Mouse (Mus musculus): ENCODE results near the gene Slc29a1. TPM values are rescaled to one million over a fixed set of nuclear protein-coding genes. Genes with fewer than 3 reads are reported as not detected.

Gene Slc29a1
- polyA plus RNA-seq, 1 experiment from 2014 or later: 154 TPM

DNA sequence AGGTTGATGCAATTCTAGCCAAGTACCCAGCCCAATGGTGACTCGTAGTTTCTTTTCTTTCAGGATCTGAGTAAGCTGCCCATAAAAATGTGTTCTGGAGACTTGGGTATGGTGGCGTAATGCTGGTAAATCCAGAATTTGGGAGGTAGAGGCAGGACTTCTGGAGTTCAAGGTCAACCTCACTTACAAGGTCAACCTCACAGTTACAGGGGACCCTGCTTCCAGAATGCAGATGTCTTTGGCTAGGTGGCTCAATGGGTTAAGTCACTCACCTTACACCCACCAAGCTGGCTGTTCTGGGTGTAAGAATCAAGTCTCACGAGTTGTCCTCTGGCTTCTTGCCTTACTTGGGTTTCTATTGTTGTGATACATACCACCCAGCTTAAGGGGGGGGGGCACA, 17.3 kb upstream of the Slc29a1 start:
- H3K36me3 ChIP-seq (ENCODE audit: control insufficient read depth, insufficient read depth): no peaks in the 10 kb centered on the region
- ATAC-seq (ENCODE audit: low read depth): no peak
- peaks cover 15% of the 10 kb centered on the region for H3K4me1 ChIP-seq (ENCODE audit: control insufficient read depth, low read depth, low read length)
- no peak overlapping the region for H3K9ac ChIP-seq (ENCODE audit: low read depth, low read length)
- no peaks in the 10 kb centered on the region for H3K9me3 ChIP-seq (replicated peaks; ENCODE audit: control insufficient read depth, low read length)
- H3K27me3 ChIP-seq (ENCODE audit: control insufficient read depth, insufficient read depth, low read depth, low read length): no peaks in the 10 kb centered on the region; the same call in 1 of the 2 replicates
- no peak overlapping the region for H3K27ac ChIP-seq (ENCODE audit: low read length)
- no peak overlapping the region for H3K4me3 ChIP-seq (ENCODE audit: low read depth, low read length)
- H3K4me2 ChIP-seq (ENCODE audit: low read depth, low read length): no peak overlapping the region
- 62% methylated on average over 3 of the region's 3 CpGs for WGBS (ENCODE audit: insufficient replicate concordance)

DNA sequence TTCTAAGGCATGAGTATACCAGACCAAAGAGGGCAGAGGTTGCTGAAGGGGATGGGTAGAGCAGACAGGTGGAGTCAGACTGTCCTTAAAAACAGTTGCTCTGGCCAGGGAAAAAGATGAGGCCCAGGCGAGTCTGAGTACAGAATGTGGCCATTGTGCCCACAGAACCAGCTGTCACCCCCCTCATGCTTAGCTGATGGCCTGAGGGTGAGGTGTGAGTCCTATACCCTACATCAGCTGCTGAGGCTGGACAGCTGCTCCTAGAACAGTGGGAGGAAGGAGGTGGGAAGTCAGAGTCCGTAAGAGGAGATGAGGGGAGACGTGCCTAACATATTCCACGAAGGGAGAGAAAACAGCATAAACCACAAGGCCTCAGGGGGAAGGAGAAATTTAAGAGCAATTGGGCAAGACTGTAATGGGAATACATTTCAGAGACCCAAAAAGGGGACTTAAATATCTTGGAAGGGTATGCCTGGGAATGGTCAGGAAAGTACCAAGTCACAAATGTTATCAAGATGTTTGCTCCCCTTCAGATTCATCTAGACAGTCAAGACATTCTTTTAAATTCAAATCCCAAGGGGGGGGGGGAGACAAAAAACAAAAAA, 16.7 kb upstream of the Slc29a1 start:
- H3K27ac ChIP-seq (ENCODE audit: low read length): no peak overlapping the region
- no peak overlapping the region for H3K9ac ChIP-seq (ENCODE audit: low read depth, low read length)
- 53% methylated on average over 4 of the region's 4 CpGs for WGBS (ENCODE audit: insufficient replicate concordance)
- H3K27me3 ChIP-seq (ENCODE audit: control insufficient read depth, insufficient read depth, low read depth, low read length): no peaks in the 10 kb centered on the region; the same call in 1 of the 2 replicates
- no peak overlapping the region for H3K4me2 ChIP-seq (ENCODE audit: low read depth, low read length)
- H3K4me3 ChIP-seq (ENCODE audit: low read depth, low read length): no peak overlapping the region
- ATAC-seq (ENCODE audit: low read depth): no peak
- H3K9me3 ChIP-seq (replicated peaks; ENCODE audit: control insufficient read depth, low read length): no peaks in the 10 kb centered on the region
- H3K4me1 ChIP-seq (ENCODE audit: control insufficient read depth, low read depth, low read length): peaks cover 15% of the 10 kb centered on the region
- H3K36me3 ChIP-seq (ENCODE audit: control insufficient read depth, insufficient read depth): no peaks in the 10 kb centered on the region

DNA sequence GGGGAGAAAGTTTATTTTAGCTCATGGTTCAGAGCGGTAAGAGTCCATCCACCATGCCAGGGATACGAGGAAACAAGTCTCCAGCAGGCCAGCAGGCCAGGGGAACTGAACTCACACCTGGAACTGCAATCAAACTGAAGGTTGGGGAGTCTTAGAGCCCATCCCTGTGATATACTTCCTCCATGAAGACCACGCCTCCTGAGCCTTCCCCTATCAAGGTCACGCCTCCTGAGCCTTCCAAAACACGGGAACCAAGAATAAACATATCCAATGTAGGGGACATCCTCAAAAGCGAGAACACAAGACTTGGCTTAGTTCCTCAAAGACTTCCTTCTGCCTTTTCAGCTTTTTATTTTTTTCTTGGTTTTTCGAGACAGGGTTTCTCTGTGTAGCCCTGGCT, 13.5 kb upstream of the Slc29a1 start:
- WGBS (ENCODE audit: insufficient replicate concordance): 50% methylated on average over 7 of the region's 7 CpGs

DNA sequence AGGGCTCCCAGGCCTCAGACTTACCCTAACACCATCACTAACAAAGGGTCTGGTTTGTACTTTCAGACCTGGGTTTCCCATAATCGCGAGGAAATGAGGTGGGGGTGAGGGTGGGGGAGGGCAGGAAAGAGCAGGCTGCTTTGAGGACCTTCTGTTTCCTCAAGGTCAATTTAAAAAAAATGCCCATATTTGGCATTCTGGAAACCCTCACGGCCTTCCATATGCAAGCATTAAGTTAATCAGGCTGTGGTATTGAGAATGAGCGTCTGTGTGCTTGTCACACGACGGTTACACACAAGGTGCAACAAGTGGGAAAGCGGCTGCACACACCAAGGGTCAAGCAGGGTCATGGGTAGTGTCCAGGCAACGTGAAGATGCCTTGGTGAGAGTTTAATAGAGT, 12.6 kb upstream of the Slc29a1 start:
- H3K4me1 ChIP-seq (ENCODE audit: control insufficient read depth, low read depth, low read length): peaks cover 12% of the 10 kb centered on the region
- no peaks in the 10 kb centered on the region; the same call in 1 of the 2 replicates for H3K27me3 ChIP-seq (ENCODE audit: control insufficient read depth, insufficient read depth, low read depth, low read length)
- no peaks in the 10 kb centered on the region for H3K36me3 ChIP-seq (ENCODE audit: control insufficient read depth, insufficient read depth)
- H3K27ac ChIP-seq (ENCODE audit: low read length): no peak overlapping the region
- no peak for ATAC-seq (ENCODE audit: low read depth)
- no peak overlapping the region for H3K9ac ChIP-seq (ENCODE audit: low read depth, low read length)
- no peaks in the 10 kb centered on the region for H3K9me3 ChIP-seq (replicated peaks; ENCODE audit: control insufficient read depth, low read length)
- no peak overlapping the region for H3K4me2 ChIP-seq (ENCODE audit: low read depth, low read length)
- WGBS (ENCODE audit: insufficient replicate concordance): 55% methylated on average over 8 of the region's 8 CpGs
- H3K4me3 ChIP-seq (ENCODE audit: low read depth, low read length): no peak overlapping the region

More for the DNA sequence above, 13.5 kb upstream of the Slc29a1 start:
- Histone ChIP-seq H3K4me3 (ENCODE audit: low read depth, low read length) (no peak overlapping the region), H3K27me3 (ENCODE audit: control insufficient read depth, insufficient read depth, low read depth, low read length) (no peaks in the 10 kb centered on the region; the same call in 1 of the 2 replicates), H3K36me3 (ENCODE audit: control insufficient read depth, insufficient read depth) (no peaks in the 10 kb centered on the region), H3K4me1 (ENCODE audit: control insufficient read depth, low read depth, low read length) (peaks cover 12% of the 10 kb centered on the region), H3K9me3 (replicated peaks; ENCODE audit: control insufficient read depth, low read length) (no peaks in the 10 kb centered on the region), H3K4me2 (ENCODE audit: low read depth, low read length) (no peak overlapping the region), H3K9ac (ENCODE audit: low read depth, low read length) (no peak overlapping the region), H3K27ac (ENCODE audit: low read length) (no peak overlapping the region)
- no peak for ATAC-seq (ENCODE audit: low read depth)

DNA sequence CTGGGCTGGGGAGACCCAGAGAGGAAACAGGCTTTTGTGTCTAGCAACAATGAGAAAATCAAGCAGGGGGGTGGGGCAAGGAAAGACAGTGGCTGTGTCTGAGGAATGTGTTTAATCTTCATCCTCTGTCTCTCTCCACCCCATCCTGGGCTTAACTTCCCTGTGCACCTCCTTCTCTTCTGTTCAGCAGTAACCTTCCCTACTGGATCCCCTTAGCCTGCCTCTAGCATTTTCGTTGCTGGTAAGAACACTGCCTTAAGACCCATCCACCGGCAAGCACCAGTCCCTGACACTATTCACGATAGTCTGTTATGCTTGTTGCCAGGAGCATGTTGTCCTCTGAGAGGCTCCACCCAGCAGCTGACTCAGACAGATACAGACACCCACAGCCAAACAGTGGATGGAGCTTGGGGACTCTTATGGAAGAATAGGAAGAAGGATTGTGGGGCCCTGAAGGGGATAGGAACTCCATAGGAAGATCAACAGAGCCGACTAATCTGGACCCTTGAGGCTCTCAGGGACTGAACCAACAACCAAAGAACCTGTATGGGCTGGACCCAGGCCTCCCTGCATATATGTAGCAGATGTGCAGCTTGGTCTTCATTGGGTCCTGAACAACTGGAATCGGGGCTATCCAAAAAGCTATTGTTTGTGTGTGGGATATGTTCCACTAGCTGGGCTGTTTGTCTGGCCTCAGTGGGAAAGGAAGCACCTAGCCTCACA, 10.9 kb upstream of the Slc29a1 start:
- H3K4me2 ChIP-seq (ENCODE audit: low read depth, low read length): peak overlapping the region; percentile 43
- H3K9ac ChIP-seq (ENCODE audit: low read depth, low read length): no peak overlapping the region; the same call in 1 of the 2 replicates
- peak; percentile 75 for ATAC-seq (ENCODE audit: low read depth)
- H3K4me1 ChIP-seq (ENCODE audit: control insufficient read depth, low read depth, low read length): peaks cover 12% of the 10 kb centered on the region
- H3K9me3 ChIP-seq (replicated peaks; ENCODE audit: control insufficient read depth, low read length): no peaks in the 10 kb centered on the region
- peak overlapping the region; percentile 55 for H3K27ac ChIP-seq (ENCODE audit: low read length)
- 31% methylated on average over 5 of the region's 5 CpGs for WGBS (ENCODE audit: insufficient replicate concordance)
- H3K27me3 ChIP-seq (ENCODE audit: control insufficient read depth, insufficient read depth, low read depth, low read length): no peaks in the 10 kb centered on the region; the same call in 1 of the 2 replicates
- H3K4me3 ChIP-seq (ENCODE audit: low read depth, low read length): no peak overlapping the region
- H3K36me3 ChIP-seq (ENCODE audit: control insufficient read depth, insufficient read depth): no peaks in the 10 kb centered on the region

DNA sequence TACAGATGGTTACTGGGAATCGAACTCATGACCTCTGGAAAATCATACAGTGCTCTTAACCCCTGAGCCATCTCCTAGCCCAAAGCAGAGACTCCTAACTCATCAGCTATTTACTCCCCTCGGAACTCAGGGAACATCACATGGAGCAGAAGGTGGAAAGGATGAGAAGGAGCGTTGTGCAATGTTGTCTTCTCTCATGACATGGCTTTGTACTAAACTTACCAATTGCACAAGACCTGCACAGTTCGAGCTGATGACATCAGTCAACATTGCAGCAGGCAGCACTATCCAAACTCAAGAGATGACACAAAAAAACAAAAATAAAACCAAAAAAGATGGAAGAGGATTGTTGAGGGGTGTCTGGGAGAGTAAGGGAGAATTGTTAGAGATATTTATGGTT, 9.0 kb upstream of the Slc29a1 start:
- Histone ChIP-seq H3K27me3 (ENCODE audit: control insufficient read depth, insufficient read depth, low read depth, low read length) (no peaks in the 10 kb centered on the region), H3K36me3 (ENCODE audit: control insufficient read depth, insufficient read depth) (no peaks in the 10 kb centered on the region), H3K27ac (ENCODE audit: low read length) (no peak overlapping the region), H3K4me1 (ENCODE audit: control insufficient read depth, low read depth, low read length) (peaks cover 12% of the 10 kb centered on the region), H3K4me2 (ENCODE audit: low read depth, low read length) (no peak overlapping the region), H3K4me3 (ENCODE audit: low read depth, low read length) (no peak overlapping the region), H3K9ac (ENCODE audit: low read depth, low read length) (no peak overlapping the region), H3K9me3 (replicated peaks; ENCODE audit: control insufficient read depth, low read length) (no peaks in the 10 kb centered on the region)
- ATAC-seq (ENCODE audit: low read depth): peak; percentile 79
- WGBS (ENCODE audit: insufficient replicate concordance): 64% methylated on average over 4 of the region's 4 CpGs

DNA sequence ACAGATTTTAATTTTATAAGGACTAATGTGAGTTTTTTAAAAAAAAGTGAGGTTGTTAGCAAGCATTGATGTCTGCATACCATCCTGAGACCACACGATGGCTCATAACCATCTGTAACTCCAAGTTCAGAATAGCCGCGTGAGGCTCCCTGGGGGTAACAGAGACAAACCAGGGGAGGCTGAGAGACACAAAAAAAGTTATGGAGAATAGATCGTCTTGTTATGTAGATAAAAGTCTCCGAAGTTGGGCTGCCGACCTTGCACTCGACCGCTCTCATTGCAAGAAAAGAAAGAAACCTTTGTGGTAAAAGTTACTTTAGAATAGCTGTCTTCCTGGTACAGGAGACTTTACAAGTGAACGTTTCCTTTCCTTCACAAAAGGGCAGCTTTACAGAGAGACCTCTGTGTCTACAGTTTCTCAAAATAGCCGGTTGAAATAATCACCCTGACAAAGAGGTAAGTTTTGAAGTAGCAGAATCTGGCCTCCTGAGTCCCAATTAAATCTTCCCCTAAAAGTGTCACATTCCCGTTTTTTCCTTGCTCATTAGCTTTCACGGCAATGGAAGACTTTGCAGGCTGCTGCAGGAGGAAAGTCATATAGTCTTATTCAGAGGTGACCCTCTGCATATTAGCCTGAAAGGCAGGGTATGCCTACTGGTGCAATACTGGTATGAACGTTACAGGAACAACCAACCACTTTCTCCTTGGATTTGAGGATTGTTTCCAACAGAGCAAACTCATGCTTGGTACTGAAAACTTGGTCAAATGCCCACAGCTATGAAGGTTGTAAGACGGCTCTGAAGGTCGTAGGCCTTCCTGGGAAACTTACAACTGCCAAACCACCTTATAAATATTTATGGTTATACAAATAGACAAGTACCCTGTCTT, 7.8 kb upstream of the Slc29a1 start:
- WGBS (ENCODE audit: insufficient replicate concordance): 68% methylated on average over 15 of the region's 15 CpGs
- Histone ChIP-seq H3K36me3 (ENCODE audit: control insufficient read depth, insufficient read depth) (no peaks in the 10 kb centered on the region), H3K4me1 (ENCODE audit: control insufficient read depth, low read depth, low read length) (peaks cover 12% of the 10 kb centered on the region), H3K4me3 (ENCODE audit: low read depth, low read length) (no peak overlapping the region), H3K9me3 (replicated peaks; ENCODE audit: control insufficient read depth, low read length) (no peaks in the 10 kb centered on the region), H3K4me2 (ENCODE audit: low read depth, low read length) (no peak overlapping the region), H3K27ac (ENCODE audit: low read length) (no peak overlapping the region), H3K9ac (ENCODE audit: low read depth, low read length) (no peak overlapping the region), H3K27me3 (ENCODE audit: control insufficient read depth, insufficient read depth, low read depth, low read length) (no peaks in the 10 kb centered on the region)
- no peak for ATAC-seq (ENCODE audit: low read depth)

DNA sequence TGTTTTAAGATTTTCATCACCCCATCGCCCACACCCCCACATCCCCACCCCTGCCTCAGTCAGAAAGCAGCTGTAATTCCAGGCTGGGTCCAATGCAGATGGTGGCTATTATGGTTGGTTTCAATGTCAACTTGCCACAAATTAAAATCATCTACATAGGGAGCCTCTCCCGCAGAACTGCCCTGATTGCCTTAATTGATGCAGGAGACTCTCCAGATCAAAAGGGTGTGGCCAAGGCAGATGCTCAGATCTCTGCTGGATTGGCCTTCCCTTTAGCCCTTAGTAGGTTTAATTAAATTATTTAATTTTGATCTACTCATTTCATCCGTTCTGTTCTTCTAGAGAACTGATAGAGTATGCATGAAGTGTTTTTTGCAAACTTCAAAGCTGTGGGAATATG, 3.6 kb upstream of the Slc29a1 start:
- WGBS (ENCODE audit: insufficient replicate concordance): 74% methylated on average over 3 of the region's 3 CpGs

More for the DNA sequence above, 3.6 kb upstream of the Slc29a1 start:
- ATAC-seq (ENCODE audit: low read depth): no peak
- Histone ChIP-seq H3K4me2 (ENCODE audit: low read depth, low read length) (no peak overlapping the region), H3K27me3 (ENCODE audit: control insufficient read depth, insufficient read depth, low read depth, low read length) (no peaks in the 10 kb centered on the region; the same call in 1 of the 2 replicates), H3K27ac (ENCODE audit: low read length) (no peak overlapping the region), H3K4me3 (ENCODE audit: low read depth, low read length) (no peak overlapping the region), H3K9me3 (replicated peaks; ENCODE audit: control insufficient read depth, low read length) (no peaks in the 10 kb centered on the region), H3K9ac (ENCODE audit: low read depth, low read length) (no peak overlapping the region), H3K4me1 (ENCODE audit: control insufficient read depth, low read depth, low read length) (peaks cover 35% of the 10 kb centered on the region), H3K36me3 (ENCODE audit: control insufficient read depth, insufficient read depth) (no peaks in the 10 kb centered on the region)
